Mouse (Mus musculus): ENCODE results near the gene Psap.

- TF ChIP-seq POLR2A (IDR thresholded peaks at IDR 0.05; ENCODE audit: borderline replicate concordance, extremely low read depth, insufficient read depth, insufficient read length, poor library complexity, severe bottlenecking) (no peak), CTCF (IDR thresholded peaks at IDR 0.05; ENCODE audit: borderline replicate concordance, extremely low read depth, insufficient read depth, insufficient read length) (no peak)
Measured at GRCm38 (mm10) chr10:60316166-60316565, 38.7 kb downstream of the Psap start.
